Mouse (Mus musculus) embryo, embryonic 10.5 days (tissue): ENCODE measurements around the gene Mknk2.

Source experiments
- DNase-seq: peaks from one replicate; pipeline ENCODE4 v3.0.0-alpha.2; 2015; ENCODE audit warnings: low spot score

Gene Mknk2

DNA sequence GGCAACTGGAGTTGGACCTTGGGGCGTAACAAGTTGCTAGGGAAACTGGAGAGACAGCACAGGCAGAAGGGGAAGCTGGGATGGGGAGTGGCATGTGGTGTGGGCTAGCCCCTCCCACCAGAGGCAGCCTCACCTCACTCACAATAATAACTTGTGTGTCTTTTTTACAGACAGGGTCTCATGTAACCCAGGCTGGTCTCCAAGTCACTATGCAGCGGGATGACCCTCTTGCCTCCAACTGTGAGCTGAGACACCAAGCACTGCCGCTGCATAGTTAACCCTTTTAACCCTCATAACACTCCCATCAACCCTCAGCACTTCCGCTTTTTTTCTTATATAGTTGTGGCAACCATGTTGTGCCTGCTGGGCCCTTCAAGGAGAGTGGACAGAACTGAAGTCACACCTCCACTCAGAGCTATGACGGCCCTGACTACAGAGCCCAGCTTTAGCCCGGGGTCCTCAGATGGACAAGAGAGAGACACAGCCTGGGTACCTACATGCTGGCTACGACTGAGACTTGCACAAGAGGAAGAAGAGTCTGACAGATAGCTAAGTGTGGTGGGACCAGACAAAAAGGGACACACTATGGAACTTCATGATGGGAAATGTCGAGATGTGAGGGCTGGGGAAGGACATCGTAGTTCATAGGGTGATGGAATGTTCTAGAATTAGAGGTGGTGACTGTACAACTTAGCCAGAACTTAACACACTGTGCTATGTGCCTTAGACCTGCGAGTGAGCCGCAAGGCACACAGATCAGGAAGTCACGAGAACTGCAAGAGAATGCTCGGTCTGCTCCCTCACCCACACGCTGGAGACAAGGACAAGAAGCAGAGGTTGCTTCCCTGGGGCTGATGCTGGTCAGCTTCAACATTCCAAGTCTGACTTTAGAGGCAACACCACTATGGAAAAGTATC, 14.6 kb upstream of the Mknk2 start:
- no peak for DNase-seq

GRCm38 (mm10) chr10:80687850-80688249, 9.9 kb upstream of the Mknk2 start:
- DNase-seq: peak; percentile 77

- no peak for DNase-seq
These were observed 8.7 kb upstream of the Mknk2 start for GRCm38 (mm10) chr10:80686617-80687016.

DNA sequence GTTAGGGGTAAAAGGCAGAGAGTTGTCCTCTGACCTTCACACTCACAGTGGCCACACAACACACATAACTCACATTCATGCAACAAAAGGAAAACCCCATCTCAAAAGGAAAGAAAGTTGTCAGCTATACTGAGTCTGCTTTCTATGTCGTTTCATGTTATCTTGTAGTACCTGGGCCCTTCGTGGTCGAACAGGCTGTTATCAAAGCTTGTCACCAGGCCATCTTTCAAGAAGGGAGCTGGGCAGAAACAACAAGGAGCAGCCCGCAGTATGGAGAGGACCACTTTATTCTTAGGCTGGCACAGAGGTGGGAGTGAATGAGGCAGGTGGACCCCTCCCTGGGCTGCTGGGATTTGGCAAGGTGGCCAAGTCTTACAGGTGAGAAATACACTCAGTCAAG, 7.1 kb upstream of the Mknk2 start:
- no peak for DNase-seq

DNA sequence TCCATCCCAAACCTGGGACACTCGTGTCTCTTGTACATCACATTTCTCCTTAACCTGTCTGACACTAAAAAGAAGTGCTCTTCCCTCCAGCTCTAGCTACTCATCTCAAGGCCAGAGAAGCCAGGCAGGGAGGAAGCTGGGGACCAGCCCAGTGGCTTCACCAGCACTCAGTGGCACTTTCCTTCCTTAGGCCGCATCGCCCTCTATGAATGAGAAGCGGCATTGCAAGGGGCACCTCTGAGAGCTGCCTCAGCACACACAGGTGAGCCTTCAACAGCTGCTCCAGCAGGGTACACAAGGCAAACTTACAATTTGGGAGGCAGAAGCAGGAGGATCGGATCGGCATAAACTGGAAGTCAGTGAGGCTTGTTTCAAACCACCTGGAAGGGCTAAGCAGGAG, 6.3 kb upstream of the Mknk2 start:
- DNase-seq: peak; percentile 57

DNA sequence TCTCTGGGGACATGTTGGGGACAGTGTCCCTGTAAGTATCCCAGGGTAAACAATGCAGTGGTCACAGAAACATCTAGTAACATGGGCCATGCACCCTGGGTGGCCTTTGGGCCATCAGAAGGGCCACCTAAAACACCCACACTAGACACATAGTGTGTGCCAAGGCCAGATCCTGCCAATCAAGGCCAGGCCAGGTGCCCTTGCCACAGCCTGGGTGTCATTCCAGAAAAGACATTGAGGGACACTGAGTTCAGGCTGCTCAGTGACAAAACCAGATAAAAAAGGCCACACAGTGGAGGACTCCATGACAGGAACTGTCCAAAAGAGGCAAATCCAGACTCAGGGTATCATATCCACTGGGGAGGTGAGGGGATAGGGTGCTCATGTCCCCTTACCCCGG, 5.7 kb upstream of the Mknk2 start:
- DNase-seq: no peak

- no peak for DNase-seq
These were observed 4.1 kb upstream of the Mknk2 start for GRCm38 (mm10) chr10:80682003-80682402.

DNA sequence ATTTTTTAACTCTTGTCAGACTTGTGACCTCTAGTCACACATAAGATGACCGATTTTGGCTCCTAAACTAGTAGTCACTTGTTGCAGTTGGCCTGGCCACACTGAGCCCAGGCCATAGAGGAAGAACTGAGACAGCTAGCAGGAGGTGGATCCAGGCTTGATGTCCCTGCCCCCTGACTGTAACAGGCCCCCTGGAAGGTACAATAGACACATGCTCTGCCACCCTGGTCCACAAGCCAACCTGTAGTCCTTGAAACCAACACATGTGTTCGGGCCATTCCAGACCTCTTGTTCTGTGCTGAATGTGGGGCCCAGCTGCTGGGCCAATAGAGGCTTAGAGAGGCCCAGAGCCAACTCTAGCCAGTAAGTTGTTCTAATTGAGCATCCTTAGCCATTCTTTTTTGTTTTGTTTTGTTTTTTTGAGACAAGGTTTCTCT, 2.4 kb upstream of the Mknk2 start:
- no peak for DNase-seq

DNA sequence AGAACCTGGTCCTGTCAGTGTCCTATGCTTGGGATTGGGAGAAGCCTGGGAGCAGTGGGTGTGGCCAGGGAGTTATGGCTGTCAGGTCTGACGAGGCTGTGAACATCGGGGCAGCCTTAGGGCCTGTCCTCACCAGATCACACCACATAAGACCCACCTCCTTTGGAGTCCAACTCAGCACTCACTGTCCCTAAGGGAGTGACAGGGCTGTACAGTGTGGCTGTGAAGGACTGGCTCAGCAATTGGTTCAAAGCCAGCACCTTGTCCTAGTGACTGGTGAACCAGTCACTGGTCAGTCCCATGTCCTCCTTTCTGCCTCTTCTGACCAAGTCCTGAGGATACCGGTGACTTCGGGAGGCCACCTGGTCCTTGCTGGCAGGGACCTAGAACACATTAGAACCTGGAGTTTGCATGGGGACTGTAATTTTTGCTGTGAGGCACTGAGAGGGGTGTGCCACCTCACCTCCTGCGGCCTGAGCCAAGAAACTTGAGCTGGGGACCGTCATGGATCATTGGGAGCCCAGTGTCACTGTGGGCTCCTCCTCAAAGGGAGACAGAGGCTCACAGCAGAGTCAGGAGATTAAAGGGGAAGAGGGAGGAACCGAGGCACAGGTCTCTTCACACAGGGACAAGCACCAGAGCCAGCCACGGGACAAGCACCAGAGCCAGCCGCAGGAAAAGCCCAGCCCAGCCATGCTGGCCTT, 1.8 kb upstream of the Mknk2 start:
- DNase-seq: no peak

GRCm38 (mm10) chr10:80678601-80679377, 877 bp upstream of the Mknk2 start:
- no peak for DNase-seq

GRCm38 (mm10) chr10:80677128-80677875, 610 bp downstream of the Mknk2 start:
- no peak for DNase-seq

GRCm38 (mm10) chr10:80676198-80676928, 1.5 kb downstream of the Mknk2 start:
- DNase-seq: peak; percentile 100

GRCm38 (mm10) chr10:80675405-80676197, 2.3 kb downstream of the Mknk2 start:
- DNase-seq: peak; percentile 58

DNA sequence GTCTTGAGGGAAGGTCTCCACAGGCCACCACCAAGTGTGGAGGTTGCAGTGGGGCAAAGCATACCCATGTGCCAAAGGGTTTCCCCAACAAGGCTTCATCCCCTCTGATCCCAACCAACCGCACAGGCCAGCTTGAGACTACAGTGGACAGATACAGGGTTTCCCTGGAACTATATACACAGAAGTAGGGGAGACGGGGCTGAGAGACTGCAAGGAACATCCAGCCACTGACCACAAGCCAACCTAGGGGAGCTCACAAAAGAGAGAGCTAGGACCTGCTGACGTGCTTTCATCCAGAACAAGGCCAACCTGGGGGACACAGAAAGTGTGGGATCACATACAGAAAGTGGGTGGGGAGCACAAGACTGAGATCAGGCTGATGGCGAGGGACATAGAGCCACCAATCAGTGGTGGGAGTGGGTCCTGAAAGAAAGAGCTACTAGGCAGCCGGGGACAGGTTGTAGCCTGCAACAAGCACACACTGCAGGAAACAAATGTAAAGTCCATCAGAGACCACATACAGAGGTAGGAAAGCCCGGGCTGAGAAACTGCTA, 3.0 kb downstream of the Mknk2 start:
- no peak for DNase-seq

DNA sequence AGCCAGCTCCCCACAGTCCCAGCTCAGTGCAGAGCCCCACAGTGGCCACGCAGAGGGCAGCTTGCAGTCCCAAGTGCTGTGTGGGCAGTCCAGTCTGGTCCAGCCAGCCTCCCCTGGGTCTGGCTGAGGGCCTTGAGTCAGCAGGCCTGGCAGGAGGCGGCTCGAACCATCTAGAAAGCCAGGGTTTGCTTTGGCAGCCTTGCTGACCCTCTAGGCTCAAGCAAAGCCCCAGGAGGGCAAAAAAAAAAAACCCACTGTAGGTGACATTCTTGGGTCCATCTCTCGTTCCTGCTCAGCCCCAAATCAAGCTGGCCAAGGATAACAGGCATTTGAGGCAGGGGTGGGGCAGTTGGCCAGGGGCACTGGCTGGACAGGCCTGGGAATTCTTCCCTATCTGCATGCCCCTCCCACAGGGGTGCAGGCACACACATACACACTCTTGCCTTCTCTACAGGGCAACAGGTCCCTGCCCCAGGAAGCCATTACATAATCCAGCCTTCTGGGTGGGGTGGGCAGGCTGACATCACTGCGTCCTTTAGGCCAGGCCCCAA, 3.7 kb downstream of the Mknk2 start:
- no peak for DNase-seq

GRCm38 (mm10) chr10:80673690-80674089, 4.2 kb downstream of the Mknk2 start:
- no peak for DNase-seq

DNA sequence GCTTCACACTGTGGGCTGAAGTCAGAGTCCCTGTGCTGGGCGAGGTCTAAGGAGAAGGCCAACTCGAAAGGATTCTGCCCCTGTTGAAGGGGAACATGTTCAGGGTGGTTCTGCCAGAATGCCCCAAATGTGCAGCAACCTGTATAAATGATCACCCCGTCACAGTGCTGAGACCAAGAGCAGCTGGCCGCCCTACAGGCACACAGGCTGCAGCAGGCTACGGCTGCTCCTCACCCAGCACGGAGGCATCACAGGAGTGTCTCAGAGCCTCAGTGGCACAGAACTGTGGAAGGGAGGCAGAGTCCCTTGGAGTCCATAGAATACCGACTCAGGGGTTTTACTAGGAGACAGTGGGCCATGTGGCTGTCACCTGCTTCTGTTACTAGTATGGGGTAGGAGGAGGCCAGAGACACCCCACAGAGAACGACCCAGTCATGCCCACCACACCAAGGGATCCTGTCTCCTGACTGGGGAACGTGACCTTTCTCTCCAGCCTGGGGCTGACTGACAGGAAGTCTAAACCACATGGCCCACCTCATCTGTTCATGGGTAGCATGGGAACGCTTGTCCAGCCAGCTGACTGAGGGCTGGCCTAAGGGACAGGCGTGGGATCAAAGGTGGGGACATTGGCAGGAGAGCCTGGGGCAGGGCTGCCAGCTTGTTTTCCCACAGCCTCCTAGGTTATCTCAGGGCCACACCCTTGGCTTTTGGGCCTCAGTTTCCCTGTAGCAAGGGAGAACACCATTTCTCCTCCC, 5.8 kb downstream of the Mknk2 start:
- DNase-seq: no peak

DNA sequence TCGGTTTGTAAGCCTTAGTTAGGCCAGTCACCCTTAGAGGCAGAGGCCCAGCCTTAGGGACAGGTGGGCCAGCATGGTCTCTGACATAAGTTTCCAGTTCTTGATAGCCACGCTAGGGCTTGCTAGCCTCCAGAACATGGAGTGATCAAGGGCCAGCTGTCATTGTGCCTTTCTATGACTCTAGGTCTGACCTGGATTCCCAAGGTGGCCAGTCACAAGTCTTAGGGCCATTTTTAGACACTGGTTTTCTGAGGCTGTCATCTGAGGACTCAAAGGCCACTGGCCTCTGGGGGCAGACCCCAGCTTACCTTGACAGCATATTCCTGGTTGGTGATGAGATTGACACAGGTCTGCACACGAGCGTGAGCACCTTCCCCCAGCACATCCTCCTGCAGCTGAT, 6.7 kb downstream of the Mknk2 start:
- no peak for DNase-seq

- no peak for DNase-seq
These were observed 7.4 kb downstream of the Mknk2 start for GRCm38 (mm10) chr10:80670531-80670930.
